Mouse (Mus musculus): ENCODE data around the gene Pak3.
"Not testable (repeated sequence)": the region's sequence is repeated elsewhere in the genome, so short reads cannot be mapped to it uniquely, and the experiment has no call there.

The Pak3 gene

DNA sequence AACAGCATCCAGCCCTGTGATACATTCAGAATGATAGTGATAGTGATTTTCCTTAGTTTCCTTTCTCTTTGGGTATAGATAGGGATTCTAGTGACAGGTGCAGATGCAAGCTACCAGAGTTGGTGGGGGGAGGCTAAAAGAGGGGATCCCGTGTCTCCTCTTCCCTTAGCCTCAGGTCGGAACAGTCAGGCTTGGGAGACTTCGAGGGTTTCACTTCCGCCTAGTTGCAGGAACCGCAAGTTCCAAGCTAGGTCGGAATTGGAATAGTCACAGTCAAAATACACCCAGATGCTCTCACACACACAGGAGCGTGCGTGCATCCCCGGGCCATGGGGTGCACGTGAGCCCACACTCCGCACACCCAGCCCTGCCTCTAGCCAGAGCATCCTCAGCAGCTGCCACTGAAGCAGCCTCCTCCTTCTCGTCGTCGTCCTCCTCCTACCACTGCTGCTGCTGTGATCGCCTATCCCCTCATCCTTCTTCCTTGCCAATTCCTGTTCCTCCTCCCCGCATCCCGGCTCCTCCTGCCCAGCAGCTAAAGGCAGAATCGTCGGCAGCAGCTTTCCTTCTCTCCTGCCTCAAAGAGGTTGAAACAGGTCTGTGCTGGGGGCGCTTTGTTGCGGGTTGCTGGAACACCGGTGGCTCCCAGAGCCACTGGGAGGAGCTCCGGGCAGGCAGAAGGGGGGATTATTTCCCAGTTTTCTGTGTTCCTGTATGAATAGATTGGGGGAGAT, at the start of gene Pak3:
Gene Pak3, plus strand, starts transcription at position 424 of the 734 bp plus-strand sequence.
- DNase-seq (ENCODE audit: low spot score in 2 of 2), result no peak

DNA sequence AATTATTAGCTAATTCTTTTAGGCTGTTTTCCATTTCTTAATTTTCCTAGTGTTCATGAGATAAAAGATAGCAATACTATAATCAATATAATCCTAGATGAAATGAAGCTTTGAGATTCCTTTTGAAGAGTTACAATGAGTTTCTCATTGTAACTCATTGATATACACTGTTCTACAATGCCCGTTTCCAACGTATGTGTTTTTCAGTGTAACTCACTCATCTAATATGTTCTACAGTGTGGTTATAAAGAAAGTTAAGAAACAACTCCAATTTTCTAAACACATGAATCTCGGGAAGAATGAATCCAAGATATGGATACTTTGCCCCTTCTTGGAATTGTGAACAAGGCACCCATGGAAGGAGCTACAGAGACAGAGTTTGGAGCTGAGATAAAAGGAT, 35.5 kb upstream of the Pak3 start:
- DNase-seq (ENCODE audit: low spot score in 2 of 2), result peak; percentile 100

DNA sequence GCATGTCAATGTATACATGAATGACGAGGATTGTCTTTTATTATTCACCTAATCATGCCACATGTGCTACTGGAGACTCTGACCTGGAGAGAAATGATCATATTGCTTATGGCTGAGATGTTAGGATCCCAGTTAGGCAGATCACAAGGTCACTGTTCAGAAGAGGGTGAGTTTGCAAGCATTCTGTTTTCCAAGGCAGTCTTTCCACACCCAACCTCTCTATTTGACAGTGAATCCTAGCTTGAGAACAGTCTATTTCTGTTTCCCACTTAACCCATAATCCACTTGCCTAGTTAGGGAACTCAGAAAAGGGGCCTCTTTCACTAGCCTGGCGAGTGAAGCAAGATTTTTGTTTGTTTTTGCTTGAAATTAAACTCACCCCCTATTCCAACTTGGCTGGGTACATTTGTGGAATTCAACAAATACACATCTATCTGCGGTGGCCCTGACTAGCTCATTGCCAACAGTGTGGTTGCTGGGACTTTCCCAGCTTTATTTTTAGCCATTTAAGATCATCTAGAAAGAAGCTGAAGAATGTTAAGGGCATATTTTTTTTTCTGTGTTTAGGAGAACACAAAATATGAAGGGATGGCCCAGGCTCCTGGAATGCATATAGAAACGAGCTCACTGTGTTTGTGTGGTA, 17.2 kb upstream of the Pak3 start:
- DNase-seq (ENCODE audit: low spot score in 2 of 2), result no peak

- no peak for DNase-seq (ENCODE audit: low spot score in 2 of 2)
Measured at GRCm38 (mm10) chrX:143501776-143502365, 16.5 kb upstream of the Pak3 start.

- no peak for DNase-seq (ENCODE audit: low spot score in 2 of 2)
Measured at GRCm38 (mm10) chrX:143518917-143519316, 526 bp downstream of the Pak3 start.

- DNase-seq (ENCODE audit: low spot score in 2 of 2), result not testable (repeated sequence)
Measured at GRCm38 (mm10) chrX:143519454-143519853, 1.1 kb downstream of the Pak3 start.

DNA sequence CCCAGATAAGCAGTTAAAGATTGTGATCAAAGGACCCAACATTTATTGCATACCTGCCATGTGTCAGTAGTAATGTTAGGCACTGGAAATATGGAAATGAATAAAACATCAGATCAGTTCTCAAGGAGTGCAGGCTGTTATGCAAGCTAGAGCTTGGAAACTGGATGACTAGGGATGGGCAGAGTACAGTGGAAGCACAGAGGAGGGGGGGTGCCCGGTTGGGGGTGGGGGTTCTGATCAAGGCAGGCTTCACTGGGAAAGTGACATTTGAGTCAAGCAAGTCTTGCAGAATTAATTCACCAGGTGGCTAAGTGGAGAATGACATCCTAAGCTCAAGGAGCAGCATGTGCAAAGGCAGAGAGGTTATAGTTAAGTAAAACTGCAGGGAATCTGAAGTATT, 1.8 kb downstream of the Pak3 start:
- no peak for DNase-seq (ENCODE audit: low spot score in 2 of 2)

GRCm38 (mm10) chrX:143532331-143532730, 13.9 kb downstream of the Pak3 start:
- DNase-seq (ENCODE audit: low spot score in 2 of 2), result no peak

GRCm38 (mm10) chrX:143533574-143533973, 15.2 kb downstream of the Pak3 start:
- DNase-seq (ENCODE audit: low spot score in 2 of 2), result no peak

- no peak for DNase-seq (ENCODE audit: low spot score in 2 of 2)
Measured at GRCm38 (mm10) chrX:143542756-143543155, 24.4 kb downstream of the Pak3 start.

DNA sequence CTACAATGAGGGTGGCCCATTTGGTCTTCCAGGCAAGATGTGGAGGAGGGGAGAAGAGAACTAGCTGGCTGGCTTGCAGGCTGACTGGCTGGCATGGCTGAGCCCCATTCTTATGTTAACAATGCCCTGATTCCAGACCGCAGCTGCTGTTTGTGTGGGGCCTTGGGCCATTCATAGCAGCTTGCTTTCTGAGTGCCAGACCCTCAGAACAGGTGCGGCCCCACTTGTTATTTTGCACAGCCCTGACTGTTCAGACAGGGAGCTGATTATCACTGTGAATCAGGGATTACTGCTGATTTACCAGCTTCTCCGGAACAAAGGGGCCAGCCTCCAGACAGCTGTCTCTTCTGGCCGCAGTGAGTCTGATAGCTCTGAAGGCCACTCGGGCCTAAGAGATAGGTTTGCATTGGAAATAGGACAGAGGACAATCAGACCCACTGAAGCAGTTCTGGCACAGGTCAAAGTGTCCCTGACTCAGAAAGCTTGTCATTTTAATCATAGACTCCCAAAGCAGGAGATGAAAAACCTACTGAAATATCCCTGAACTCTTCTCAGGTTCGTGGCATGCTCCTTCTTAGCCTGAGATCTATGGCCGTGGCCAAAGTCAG, 24.9 kb downstream of the Pak3 start:
- no peak for DNase-seq (ENCODE audit: low spot score in 2 of 2)

DNA sequence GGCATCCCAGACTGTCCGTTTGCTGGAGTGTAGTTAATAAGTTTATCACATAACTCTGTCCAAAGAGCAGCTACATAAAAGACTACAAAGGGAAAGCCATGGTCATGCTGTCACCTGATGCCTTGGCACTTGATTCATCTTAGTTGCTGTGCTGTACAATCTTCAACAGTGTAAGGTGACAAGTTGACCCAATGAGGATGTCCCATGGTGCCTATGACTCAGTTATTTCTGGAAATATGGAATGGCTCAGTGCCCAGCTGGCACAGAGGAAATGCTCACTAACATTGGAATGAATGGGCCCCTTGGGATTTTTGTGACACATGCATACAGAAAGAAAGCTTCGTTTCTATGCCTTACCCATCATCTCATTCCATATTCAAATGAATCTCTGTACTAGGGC, 55.3 kb downstream of the Pak3 start:
- no peak for DNase-seq (ENCODE audit: low spot score in 2 of 2)

- DNase-seq (ENCODE audit: low spot score in 2 of 2), result no peak
Measured at GRCm38 (mm10) chrX:143579925-143580324, 61.5 kb downstream of the Pak3 start.

DNA sequence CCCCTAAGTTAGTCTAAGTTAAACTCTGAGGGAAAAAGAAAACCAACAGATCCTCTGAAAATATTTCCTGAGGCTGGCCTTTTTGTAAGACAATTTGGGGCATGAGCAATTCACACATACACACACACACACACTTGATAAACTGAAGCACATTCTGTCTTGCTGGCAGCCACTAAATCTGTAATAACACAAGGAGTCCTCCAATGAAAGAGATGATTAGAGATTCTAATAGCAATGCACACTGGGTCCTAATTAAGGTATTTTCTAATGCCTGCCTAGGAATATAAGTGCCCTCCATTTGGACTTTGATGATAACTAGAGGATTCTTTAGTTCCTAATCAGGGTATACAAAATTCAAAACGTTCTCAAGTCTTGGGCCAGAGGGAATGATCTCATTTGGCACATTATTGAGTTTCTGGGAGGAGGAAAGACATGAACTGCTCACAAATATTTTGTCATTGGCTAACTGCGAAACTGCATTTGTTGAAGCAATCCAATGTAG, 62.1 kb downstream of the Pak3 start:
- DNase-seq (ENCODE audit: low spot score in 2 of 2), result no peak

DNA sequence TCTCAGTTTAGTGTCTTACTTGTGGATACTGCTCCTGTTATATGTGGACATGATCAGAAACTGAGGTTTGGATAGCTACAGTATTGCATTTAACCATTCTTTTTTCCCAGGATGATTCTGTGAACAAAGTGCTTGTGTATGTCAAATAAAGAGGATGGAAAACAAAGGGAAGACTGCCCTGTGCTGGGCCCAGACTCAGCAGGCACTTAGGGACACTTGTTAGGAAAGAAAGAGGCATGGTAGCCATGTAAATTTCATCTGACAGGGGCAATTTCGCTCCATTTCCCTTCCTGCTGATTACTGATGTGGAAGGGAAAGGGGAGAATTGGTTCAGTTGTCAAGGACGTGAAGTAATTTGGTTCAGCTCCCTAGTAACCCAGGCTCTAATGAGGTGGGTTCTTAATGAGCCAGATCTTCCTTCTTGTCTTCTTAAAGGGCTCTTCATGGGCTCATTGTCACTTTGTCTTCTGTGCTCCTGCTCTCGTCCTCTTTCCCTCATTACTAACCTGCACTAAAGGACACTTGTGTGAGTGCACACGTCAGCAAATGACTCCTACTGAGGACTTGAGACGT, 88.6 kb downstream of the Pak3 start:
- no peak for DNase-seq (ENCODE audit: low spot score in 2 of 2)

GRCm38 (mm10) chrX:143618734-143619133, 100.3 kb downstream of the Pak3 start:
- no peak for DNase-seq (ENCODE audit: low spot score in 2 of 2)

DNA sequence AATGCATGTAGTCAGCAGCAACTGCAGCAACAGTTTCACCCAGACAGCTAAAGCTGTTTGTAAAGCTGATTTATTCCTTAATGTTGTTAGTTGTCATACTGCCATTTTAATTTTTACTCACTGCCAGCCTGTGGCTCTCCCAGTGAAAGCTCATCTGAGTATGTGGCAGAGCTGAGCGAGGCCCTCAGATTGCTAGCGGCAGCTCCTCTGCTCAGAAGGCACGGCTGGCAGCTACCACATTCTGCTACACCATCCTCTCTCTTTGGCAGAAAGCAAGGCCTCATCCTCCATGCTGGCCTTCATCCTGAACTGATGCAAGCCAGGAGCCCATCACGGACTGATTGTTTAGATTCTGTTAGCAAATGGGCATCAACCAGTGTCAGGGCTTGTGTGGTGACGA, 109.4 kb downstream of the Pak3 start:
- no peak for DNase-seq (ENCODE audit: low spot score in 2 of 2)

DNA sequence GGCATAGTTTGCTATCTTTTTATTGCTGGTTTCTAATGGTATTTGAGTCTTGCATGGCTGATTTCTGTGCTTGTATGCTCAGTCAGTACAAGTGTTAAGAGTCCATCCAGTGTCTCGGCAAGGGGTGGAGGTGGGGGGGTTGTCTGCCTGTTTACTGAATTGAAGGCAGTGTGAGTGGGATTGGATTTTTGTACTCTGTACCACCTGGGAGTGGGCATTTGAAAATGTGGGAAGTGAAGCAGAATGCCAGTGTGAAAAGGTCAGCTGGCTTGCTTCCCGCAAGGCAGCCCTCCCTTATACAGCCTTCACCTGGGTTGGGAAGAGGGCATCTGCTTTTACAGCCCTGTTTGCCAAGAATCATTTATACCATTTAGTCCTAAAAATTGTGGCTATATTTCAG, 125.5 kb downstream of the Pak3 start:
- no peak for DNase-seq (ENCODE audit: low spot score in 2 of 2)

GRCm38 (mm10) chrX:143644807-143645206, 126.4 kb downstream of the Pak3 start:
- no peak for DNase-seq (ENCODE audit: low spot score in 2 of 2)

DNA sequence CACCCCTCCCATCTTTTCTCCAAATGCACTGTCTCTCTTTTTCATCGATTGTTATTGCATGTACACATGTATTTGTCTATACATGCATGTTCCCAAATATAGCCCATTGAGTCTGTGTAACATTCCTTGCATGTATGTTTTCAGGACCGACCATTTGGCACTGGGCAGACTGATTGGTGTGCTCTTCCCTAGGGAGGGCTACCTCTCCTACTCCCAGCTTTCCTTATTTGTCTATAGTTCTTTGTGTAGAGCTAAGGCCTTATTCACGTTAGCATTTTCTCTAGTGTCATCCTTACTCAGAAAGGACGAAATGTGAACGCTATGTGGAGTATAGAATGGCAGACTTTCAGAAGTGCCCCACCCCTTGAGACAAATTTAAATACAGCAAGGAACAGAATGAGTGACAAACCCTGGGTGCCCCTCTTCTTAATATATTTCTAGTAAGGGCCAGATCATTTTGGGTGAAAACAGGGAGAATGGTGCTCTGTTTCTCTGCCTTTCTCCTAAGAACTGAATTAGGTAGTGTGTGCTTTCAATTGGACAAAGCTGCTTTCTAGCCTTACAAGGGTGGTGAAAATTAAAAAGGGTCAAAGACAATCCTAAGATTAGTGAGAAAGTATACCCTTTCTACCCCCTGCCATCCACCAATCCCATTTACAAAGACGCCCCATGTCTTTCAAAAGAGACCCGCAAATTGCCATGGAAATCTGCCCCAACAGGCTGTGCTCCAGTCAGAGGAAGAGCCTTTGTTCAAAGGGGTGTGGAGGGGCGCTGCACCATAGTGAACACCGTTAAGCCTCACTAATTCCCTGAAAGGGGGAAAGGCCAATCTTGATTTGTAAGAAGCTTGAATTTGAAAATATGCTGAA, 136.2 kb downstream of the Pak3 start:
- DNase-seq (ENCODE audit: low spot score in 2 of 2), result no peak

DNA sequence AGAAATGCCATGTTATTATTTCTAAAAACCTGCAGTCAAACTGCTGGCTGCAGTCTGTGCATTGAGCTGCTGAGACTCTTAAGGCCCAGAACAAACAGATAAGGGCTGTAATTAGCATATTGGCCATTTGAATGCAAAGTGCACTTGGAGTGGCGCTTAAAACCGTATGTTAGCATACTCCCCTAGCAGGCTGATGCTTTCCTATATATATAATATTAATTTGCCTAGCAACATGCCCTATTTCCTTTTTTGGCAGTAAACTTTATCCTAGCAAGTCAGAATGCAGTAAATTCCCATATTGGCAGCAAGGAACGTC, 136.7 kb downstream of the Pak3 start:
- no peak for DNase-seq (ENCODE audit: low spot score in 2 of 2)
